Mouse (Mus musculus): ENCODE results near the gene Ctso. TPM values are rescaled to one million over a fixed set of nuclear protein-coding genes. Genes with fewer than 3 reads are reported as not detected.

Gene Ctso
- polyA plus RNA-seq (2012; rRNA removed) = 4.1 and 4.4 TPM in 2 replicates

- DNase-seq (ENCODE audit: low read depth) = peak; percentile 90
- peak; percentile 84 for TF ChIP-seq CTCF (IDR thresholded peaks at IDR 0.05; ENCODE audit: borderline replicate concordance, extremely low read depth, insufficient read depth, insufficient read length)
- TF ChIP-seq POLR2A (IDR thresholded peaks at IDR 0.05; ENCODE audit: borderline replicate concordance, extremely low read depth, insufficient read depth, insufficient read length, poor library complexity, severe bottlenecking) = no peak
These were observed at the start of gene Ctso for GRCm38 (mm10) chr3:81932141-81933101. Ctso (plus strand) TSS chr3:81932601.

GRCm38 (mm10) chr3:81883916-81884315 lies 48.5 kb upstream of the Ctso start:
- TF ChIP-seq POLR2A (IDR thresholded peaks at IDR 0.05; ENCODE audit: borderline replicate concordance, extremely low read depth, insufficient read depth, insufficient read length, poor library complexity, severe bottlenecking) = no peak
- no peak for TF ChIP-seq CTCF (IDR thresholded peaks at IDR 0.05; ENCODE audit: borderline replicate concordance, extremely low read depth, insufficient read depth, insufficient read length)
- no peak for DNase-seq (ENCODE audit: low read depth)

GRCm38 (mm10) chr3:81885566-81885965 lies 46.8 kb upstream of the Ctso start:
- TF ChIP-seq CTCF (IDR thresholded peaks at IDR 0.05; ENCODE audit: borderline replicate concordance, extremely low read depth, insufficient read depth, insufficient read length) = no peak
- TF ChIP-seq POLR2A (IDR thresholded peaks at IDR 0.05; ENCODE audit: borderline replicate concordance, extremely low read depth, insufficient read depth, insufficient read length, poor library complexity, severe bottlenecking) = no peak
- no peak for DNase-seq (ENCODE audit: low read depth)

- DNase-seq (ENCODE audit: low read depth) = peak; percentile 28
- TF ChIP-seq POLR2A (IDR thresholded peaks at IDR 0.05; ENCODE audit: borderline replicate concordance, extremely low read depth, insufficient read depth, insufficient read length, poor library complexity, severe bottlenecking) (no peak), CTCF (IDR thresholded peaks at IDR 0.05; ENCODE audit: borderline replicate concordance, extremely low read depth, insufficient read depth, insufficient read length) (no peak)
These were observed 43.3 kb upstream of the Ctso start for GRCm38 (mm10) chr3:81889137-81889536.

- TF ChIP-seq POLR2A (IDR thresholded peaks at IDR 0.05; ENCODE audit: borderline replicate concordance, extremely low read depth, insufficient read depth, insufficient read length, poor library complexity, severe bottlenecking) (no peak), CTCF (IDR thresholded peaks at IDR 0.05; ENCODE audit: borderline replicate concordance, extremely low read depth, insufficient read depth, insufficient read length) (no peak)
- DNase-seq (ENCODE audit: low read depth) = peak; percentile 90
These were observed 21.9 kb upstream of the Ctso start for GRCm38 (mm10) chr3:81910286-81911036.

GRCm38 (mm10) chr3:81916030-81916686 lies 16.2 kb upstream of the Ctso start:
- TF ChIP-seq POLR2A (IDR thresholded peaks at IDR 0.05; ENCODE audit: borderline replicate concordance, extremely low read depth, insufficient read depth, insufficient read length, poor library complexity, severe bottlenecking) (no peak), CTCF (IDR thresholded peaks at IDR 0.05; ENCODE audit: borderline replicate concordance, extremely low read depth, insufficient read depth, insufficient read length) (no peak)
- peak; percentile 47 for DNase-seq (ENCODE audit: low read depth)

- TF ChIP-seq POLR2A (IDR thresholded peaks at IDR 0.05; ENCODE audit: borderline replicate concordance, extremely low read depth, insufficient read depth, insufficient read length, poor library complexity, severe bottlenecking) (no peak), CTCF (IDR thresholded peaks at IDR 0.05; ENCODE audit: borderline replicate concordance, extremely low read depth, insufficient read depth, insufficient read length) (no peak)
- no peak for DNase-seq (ENCODE audit: low read depth)
These were observed 15.0 kb upstream of the Ctso start for GRCm38 (mm10) chr3:81917354-81917935.

GRCm38 (mm10) chr3:81918215-81918614 lies 14.2 kb upstream of the Ctso start:
- TF ChIP-seq CTCF (IDR thresholded peaks at IDR 0.05; ENCODE audit: borderline replicate concordance, extremely low read depth, insufficient read depth, insufficient read length) = no peak
- no peak for TF ChIP-seq POLR2A (IDR thresholded peaks at IDR 0.05; ENCODE audit: borderline replicate concordance, extremely low read depth, insufficient read depth, insufficient read length, poor library complexity, severe bottlenecking)

GRCm38 (mm10) chr3:81919681-81920080 lies 12.7 kb upstream of the Ctso start:
- TF ChIP-seq POLR2A (IDR thresholded peaks at IDR 0.05; ENCODE audit: borderline replicate concordance, extremely low read depth, insufficient read depth, insufficient read length, poor library complexity, severe bottlenecking) = no peak
- no peak for TF ChIP-seq CTCF (IDR thresholded peaks at IDR 0.05; ENCODE audit: borderline replicate concordance, extremely low read depth, insufficient read depth, insufficient read length)
- peak; percentile 72 for DNase-seq (ENCODE audit: low read depth)

More at GRCm38 (mm10) chr3:81918215-81918614, 14.2 kb upstream of the Ctso start:
- DNase-seq (ENCODE audit: low read depth) = no peak

- TF ChIP-seq CTCF (IDR thresholded peaks at IDR 0.05; ENCODE audit: borderline replicate concordance, extremely low read depth, insufficient read depth, insufficient read length) (no peak), POLR2A (IDR thresholded peaks at IDR 0.05; ENCODE audit: borderline replicate concordance, extremely low read depth, insufficient read depth, insufficient read length, poor library complexity, severe bottlenecking) (no peak)
- peak; percentile 64 for DNase-seq (ENCODE audit: low read depth)
These were observed 9.5 kb upstream of the Ctso start for GRCm38 (mm10) chr3:81922910-81923309.
